Mouse (Mus musculus) cerebellum, postnatal 4 days (tissue): ENCODE data around the gene Amotl2.

Experiments
- DNase-seq, 2 experiments: peaks; one replicate each; pipeline ENCODE4 v3.0.0; 2022; ENCODE audit warnings: low spot score in 2 of 2, mixed read lengths in 1 of 2

Amotl2 gene

GRCm38 (mm10) chr9:102716481-102717163, at the start of gene Amotl2:
Amotl2 (plus strand) TSS chr9:102716672.
- DNase-seq: no peak

DNA sequence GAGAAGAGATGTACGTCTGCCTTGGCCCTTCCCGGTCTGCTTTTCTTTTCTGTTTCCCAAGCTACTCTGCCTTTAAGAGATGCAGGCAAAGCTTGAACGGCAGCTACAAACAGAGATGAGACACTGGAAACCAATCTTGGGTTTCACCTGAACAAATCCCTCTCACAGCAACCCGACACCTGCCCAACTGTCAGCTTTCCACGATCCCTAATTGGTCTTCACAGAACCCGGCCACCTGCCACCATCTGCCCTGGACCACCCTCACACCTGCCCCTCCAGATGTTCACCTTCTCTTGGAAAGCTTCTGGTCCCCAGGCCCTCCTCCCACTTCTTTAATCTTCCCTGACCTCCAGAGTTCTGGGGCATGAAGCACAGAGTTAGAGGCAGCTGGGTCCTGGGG, 48.4 kb upstream of the Amotl2 start:
- DNase-seq: no peak

- no peak for DNase-seq
These were observed 47.6 kb upstream of the Amotl2 start for GRCm38 (mm10) chr9:102668906-102669305.

- DNase-seq: no peak
These were observed 43.1 kb upstream of the Amotl2 start for GRCm38 (mm10) chr9:102673381-102673780.

DNA sequence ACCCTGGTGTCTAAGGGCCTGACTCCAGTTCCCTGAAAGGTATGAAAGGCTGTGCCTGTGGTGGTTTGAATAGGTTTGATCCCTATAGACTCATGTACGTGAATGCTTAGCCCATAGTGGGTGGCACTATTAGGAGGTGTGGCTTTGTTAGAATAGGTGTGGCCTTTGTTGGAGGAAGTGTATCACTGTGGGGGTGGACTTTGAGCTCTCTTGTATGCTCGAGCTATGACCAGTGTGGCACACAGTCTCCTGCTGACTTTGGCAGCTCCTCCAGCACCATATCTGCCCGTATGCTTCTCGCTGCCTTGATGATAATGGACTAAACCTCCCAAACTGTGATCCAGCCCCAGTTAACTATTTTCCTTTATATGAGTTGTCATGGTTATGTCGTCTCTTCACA, 40.5 kb upstream of the Amotl2 start:
- no peak for DNase-seq

- DNase-seq: no peak
These were observed 35.0 kb upstream of the Amotl2 start for GRCm38 (mm10) chr9:102681470-102681869.

DNA sequence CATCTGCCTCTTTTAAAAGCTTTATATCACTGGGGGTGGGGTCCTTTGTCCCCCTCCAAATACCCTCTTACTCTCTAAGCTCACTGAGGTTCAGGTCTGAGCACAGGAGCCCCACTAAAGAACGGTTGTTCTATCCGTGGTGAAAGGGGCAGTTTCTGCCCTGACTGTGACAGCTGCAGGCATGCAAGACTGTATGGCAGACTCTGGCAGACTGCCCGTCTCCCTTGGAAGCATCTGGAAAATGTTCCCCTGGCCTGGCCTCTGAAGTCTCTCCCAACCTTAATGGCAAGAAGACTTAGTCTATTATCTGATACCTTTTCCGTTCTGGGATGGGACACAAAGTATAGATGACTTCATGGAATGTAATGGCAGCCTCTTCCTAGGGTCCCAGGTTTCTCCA, 28.5 kb upstream of the Amotl2 start:
- peak; percentile 47 to 58 for DNase-seq

- DNase-seq: no peak
These were observed 27.0 kb upstream of the Amotl2 start for GRCm38 (mm10) chr9:102689406-102689939.

- peak; percentile 49 to 83 for DNase-seq
These were observed 26.4 kb upstream of the Amotl2 start for GRCm38 (mm10) chr9:102689940-102690642.

- DNase-seq: peak in 1 of 2 experiments; percentile 29
These were observed 25.6 kb upstream of the Amotl2 start for GRCm38 (mm10) chr9:102690891-102691290.

- DNase-seq: no peak
These were observed 23.7 kb upstream of the Amotl2 start for GRCm38 (mm10) chr9:102692564-102693475.

- DNase-seq: no peak
These were observed 15.4 kb upstream of the Amotl2 start for GRCm38 (mm10) chr9:102701042-102701441.

DNA sequence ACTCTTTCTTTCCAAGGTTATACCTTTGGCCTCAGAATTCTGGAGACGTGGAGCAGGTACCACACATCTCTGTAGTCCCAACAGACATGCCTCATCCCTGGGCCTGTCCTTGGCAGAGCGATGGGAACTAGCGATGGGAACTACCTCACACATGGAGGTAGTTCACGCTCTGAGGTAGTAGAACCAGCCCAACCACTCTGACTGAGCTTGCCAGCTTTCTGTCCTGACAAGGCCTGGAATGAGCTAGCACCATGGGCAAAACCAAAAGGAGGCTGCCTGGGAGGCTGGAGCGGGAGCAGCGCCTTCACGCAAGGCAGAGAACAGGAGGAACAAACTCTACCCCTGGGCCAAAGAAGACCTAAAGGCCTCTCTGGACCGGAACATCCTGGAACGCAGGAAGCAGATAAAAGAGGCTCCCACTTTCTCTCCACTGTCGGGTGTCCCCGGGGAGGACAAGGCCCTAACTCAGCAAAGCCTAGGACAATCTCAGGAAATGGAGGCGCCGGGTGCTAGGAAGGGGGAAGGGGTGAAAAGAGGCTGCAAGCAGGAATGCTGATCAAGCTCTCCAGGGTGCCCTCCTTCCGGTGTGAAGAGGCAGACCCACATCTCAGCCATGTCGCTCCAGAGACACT, 6.9 kb upstream of the Amotl2 start:
- no peak for DNase-seq

DNA sequence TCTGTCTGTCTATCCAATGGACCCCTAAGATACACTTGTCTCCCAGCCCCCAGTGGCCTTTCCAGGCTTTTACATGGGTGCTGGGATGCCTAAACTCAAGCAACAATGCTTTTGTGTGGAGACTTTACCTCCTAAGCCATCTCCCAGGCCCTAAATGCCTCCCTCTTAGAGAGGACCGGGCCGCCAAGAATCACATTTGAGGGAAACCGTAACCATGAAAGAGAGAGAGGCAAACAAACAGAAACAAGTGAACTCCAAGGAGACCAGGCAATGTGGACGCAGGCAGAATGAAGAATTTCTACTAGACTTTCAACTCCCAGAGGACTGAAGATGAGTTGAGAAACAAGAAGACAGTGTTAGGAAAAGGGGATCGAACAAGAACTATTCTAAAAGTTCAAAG, 6.0 kb upstream of the Amotl2 start:
- no peak for DNase-seq

- no peak for DNase-seq
These were observed 2.7 kb upstream of the Amotl2 start for GRCm38 (mm10) chr9:102713797-102714196.

- DNase-seq: no peak
These were observed 1.5 kb upstream of the Amotl2 start for GRCm38 (mm10) chr9:102714893-102715505.

GRCm38 (mm10) chr9:102715506-102715900, 969 bp upstream of the Amotl2 start:
- DNase-seq: no peak

GRCm38 (mm10) chr9:102717164-102717885, 853 bp downstream of the Amotl2 start:
- DNase-seq: peak; percentile 54 to 69

GRCm38 (mm10) chr9:102717886-102718643, 1.6 kb downstream of the Amotl2 start:
- DNase-seq: peak in 1 of 2 experiments; percentile 72

DNA sequence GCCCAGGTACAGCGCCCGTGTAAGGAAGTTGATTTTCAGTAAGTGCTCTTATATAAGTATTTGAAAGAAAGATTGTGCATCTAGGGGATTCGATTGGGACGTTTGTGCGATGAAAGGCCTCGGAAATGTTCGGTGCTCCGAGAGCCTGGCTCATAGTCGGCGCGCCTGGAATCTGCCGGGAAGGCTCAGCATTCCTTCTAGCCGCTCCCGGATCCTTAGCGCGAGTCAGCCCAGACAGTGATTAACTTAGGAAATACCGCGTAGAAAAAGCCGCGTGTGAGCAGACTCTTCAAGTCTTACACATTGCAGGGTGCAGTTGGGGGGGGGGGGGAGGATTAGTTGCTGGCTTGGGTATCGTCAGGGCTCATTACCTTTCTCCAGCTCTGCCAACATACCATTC, 2.2 kb downstream of the Amotl2 start:
- no peak for DNase-seq
